Mouse (Mus musculus) ES-E14 (cell line): ENCODE results near the gene Spred2. TPM values are rescaled to one million over a fixed set of nuclear protein-coding genes. Genes with fewer than 3 reads are reported as not detected.

ENCODE experiments used
- DNase-seq: peaks from one replicate; pipeline ENCODE4 v3.0.0-alpha.2; 2013; ENCODE audit warnings: low read depth, low spot score
- H3K27ac ChIP-seq: 2 replicates; pipeline ENCODE4 v1.5.1; 2012; ENCODE audit warnings: low read depth, mild to moderate bottlenecking, low read length, moderate library complexity, mixed read lengths; ENCODE audit not compliant: poor library complexity, insufficient read depth, severe bottlenecking
- H3K36me3 ChIP-seq: 2 replicates; pipeline ENCODE4 v1.6.1; 2012; ENCODE audit warnings: mild to moderate bottlenecking, low read length, moderate library complexity, mixed read lengths; ENCODE audit not compliant: control insufficient read depth, poor library complexity, insufficient read depth, severe bottlenecking
- H3K4me1 ChIP-seq, 2 experiments: fragments of 150-350 bp in 1 of 2; sonication (generic) in 1 of 2; 2 replicates each; pipeline ENCODE4 v1.6.1; 2012; ENCODE audit warnings: low read length in 2 of 2, mild to moderate bottlenecking in 1 of 2, mixed read lengths in 1 of 2; ENCODE audit not compliant: control insufficient read depth in 2 of 2, insufficient read depth in 2 of 2, poor library complexity in 1 of 2
- H3K4me3 ChIP-seq, 2 experiments: fragments of 150-350 bp in 1 of 2; sonication (generic) in 1 of 2; 2 replicates each; pipeline ENCODE4 v1.5.1; 2012; ENCODE audit warnings: low read length in 2 of 2, low read depth in 1 of 2, mild to moderate bottlenecking in 1 of 2, mixed read lengths in 1 of 2; ENCODE audit not compliant: insufficient read depth in 1 of 2, poor library complexity in 1 of 2, severe bottlenecking in 1 of 2
- H3K9ac ChIP-seq: 2 replicates; pipeline ENCODE4 v1.6.1; 2012; ENCODE audit warnings: low read depth, mild to moderate bottlenecking, low read length, mixed read lengths; ENCODE audit not compliant: poor library complexity, insufficient read depth, severe bottlenecking
- H3K9me3 ChIP-seq: fragments of 150-350 bp; sonication (generic); 2 replicates; pipeline ENCODE4 v1.6.1; 2012; ENCODE audit warnings: low read depth, mild to moderate bottlenecking, low read length; ENCODE audit not compliant: control insufficient read depth, insufficient read depth
- CHD2 ChIP-seq: IDR thresholded peaks from 2 replicates; pipeline ENCODE4 v1.6.1; 2014; ENCODE audit warnings: mild to moderate bottlenecking, low read depth, low read length, inconsistent platforms
- HCFC1 ChIP-seq: IDR thresholded peaks from 2 replicates; pipeline ENCODE4 v1.6.1; 2012; ENCODE audit warnings: low read length, inconsistent platforms, borderline replicate concordance; ENCODE audit not compliant: insufficient read depth
- MAFK ChIP-seq: IDR thresholded peaks from 2 replicates; pipeline ENCODE4 v1.6.1; 2014; ENCODE audit warnings: mild to moderate bottlenecking, low read depth, low read length, inconsistent platforms; ENCODE audit not compliant: insufficient read depth
- ZC3H11A ChIP-seq: IDR thresholded peaks from 2 replicates; pipeline ENCODE4 v1.6.1; 2012; ENCODE audit warnings: low read depth, mild to moderate bottlenecking, inconsistent platforms, low read length, borderline replicate concordance
- ZNF384 ChIP-seq: IDR thresholded peaks from 2 replicates; pipeline ENCODE4 v1.6.1; 2012; ENCODE audit warnings: low read depth, low read length, inconsistent platforms
- in situ Hi-C, 2 experiments: fragments of 600-800 bp; cut with MboI; formaldehyde crosslinking; loops; one replicate each; pipeline ENCODE4 v1.15.1; 2025; ENCODE audit warnings: low sequenced_read_pairs in 2 of 2, inconsistent platforms in 1 of 2; ENCODE audit not compliant: unreplicated experiment in 2 of 2
- total RNA-seq: library from RNA; depleted of rRNA; stranded (reverse); fragments of 300-350 nt; gene quantifications from 2 replicates; pipeline ENCODE4 v1.2.3, GENCODE M21; 2012

The Spred2 gene
- total RNA-seq, 1 experiment: 19.4 TPM

DNA sequence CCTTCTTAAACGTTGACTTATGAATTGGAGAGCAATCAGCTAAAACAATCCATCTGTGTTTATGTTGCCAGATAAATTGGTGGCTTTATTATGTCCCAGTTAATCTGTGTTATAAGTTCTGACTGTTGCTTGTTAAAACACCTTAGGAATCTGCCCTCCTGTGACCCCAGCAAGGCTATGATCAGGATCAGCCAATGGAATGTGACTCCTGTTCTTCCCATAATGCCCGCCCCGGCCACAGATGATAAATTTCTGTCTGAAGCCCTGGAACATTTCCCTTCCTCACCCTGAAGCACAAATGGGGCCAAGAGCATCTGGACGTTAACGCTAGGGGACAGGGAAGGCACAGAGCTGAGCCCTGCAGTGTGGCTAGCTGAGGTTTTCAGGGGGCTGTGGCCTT lies 45.4 kb downstream of the Spred2 start:
- Histone ChIP-seq H3K27ac (no peak overlapping the region), H3K36me3 (peaks cover 18% of the 10 kb centered on the region; the same call in 1 of the 2 replicates), H3K4me1 (peaks cover 6 to 22% of the 10 kb centered on the region in 2 experiments; a peak in 3 of 4 replicates), H3K9ac (no peak overlapping the region), H3K9me3 (no peaks in the 10 kb centered on the region), H3K4me3 (no peak overlapping the region)
- no peak for DNase-seq
- in situ Hi-C loops: no loop called here
- no peak for TF ChIP-seq CHD2
- no peak for TF ChIP-seq MAFK

DNA sequence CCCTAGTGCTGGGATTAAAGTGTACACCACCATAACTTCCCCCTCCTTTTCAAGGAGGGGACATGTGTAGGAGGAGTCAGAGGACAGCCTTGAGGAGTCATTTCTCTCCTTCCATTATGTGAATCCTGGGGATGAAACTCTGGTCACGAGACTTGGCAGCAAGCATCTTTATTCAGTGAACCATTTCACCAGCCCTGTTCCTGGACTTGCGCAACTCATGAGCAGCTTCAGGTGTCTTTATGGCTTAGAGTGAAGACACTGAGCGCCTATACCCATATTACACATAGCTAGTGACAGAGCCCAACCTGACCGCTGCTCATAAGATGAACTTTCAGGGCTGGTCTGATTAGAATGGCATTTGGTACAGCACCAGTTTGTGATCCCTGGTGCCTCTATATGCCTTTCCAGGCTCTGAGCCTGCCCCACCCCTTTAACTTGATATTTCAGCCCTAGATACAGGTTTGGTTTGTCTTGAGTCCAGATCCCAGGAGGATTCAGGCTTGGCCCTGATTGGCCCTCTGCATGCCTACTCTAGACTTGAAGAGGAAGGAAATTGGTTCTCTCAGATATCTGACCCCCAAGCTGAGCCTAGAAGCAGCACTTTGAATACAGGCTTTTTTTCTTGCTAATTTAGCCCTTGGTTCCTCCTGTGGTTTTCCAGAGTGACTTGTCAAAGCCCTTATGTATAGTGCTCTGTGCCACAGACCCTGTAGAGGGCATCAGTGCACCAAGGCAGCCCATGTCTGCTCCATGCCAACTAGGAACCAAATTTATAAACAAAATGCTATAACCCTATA lies 48.0 kb downstream of the Spred2 start:
- DNase-seq: no peak
- in situ Hi-C loops: no loop called here
- Histone ChIP-seq H3K4me3 (no peak overlapping the region), H3K9me3 (no peaks in the 10 kb centered on the region), H3K27ac (no peak overlapping the region), H3K36me3 (peaks cover 9% of the 10 kb centered on the region; the same call in 1 of the 2 replicates), H3K9ac (no peak overlapping the region), H3K4me1 (peaks cover 0 to 10% of the 10 kb centered on the region in 2 experiments; a peak in 2 of 4 replicates)
- TF ChIP-seq HCFC1 (no peak), MAFK (no peak), CHD2 (no peak), ZC3H11A (no peak), ZNF384 (no peak)

DNA sequence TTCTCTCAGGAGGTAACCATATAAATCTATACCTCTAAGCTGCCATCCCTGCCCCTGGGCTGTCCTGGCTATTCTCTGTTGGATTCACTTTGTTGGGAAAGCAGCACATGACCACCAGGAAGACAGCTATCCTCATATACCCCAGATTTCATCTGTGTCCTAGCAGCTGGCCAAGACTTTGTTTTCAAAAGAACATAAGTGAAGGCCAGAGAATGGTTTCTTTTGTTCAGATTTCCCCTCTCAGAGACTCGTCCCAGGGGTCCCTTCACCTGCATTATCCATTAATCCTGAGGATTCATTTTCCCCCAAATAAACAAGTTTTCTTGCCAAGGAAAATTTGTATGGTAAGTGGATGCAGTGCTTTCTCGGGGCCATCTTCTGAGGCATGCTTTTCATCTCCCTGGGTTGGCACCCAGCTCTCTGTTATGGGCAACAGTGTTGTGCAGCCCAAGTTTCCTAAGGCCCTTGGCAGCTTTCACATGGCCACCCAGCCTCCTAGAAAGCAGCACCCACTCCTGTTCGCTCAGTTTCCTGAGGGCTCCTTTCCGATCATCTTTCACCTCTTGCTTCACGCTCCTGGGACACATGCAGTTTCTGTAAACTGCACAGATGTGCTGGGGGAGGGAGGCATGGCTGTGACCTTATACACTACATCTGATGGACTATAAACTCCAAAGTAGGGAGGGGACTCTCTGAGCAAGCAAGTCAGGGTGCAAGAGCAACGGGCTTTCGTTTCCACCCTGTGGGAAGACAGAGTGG lies 49.0 kb downstream of the Spred2 start:
- no peak overlapping the region for H3K4me3 ChIP-seq
- no peak overlapping the region for H3K27ac ChIP-seq
- peaks cover 9% of the 10 kb centered on the region; the same call in 1 of the 2 replicates for H3K36me3 ChIP-seq
- no peak overlapping the region for H3K9ac ChIP-seq
- no peak for DNase-seq
- peaks cover 1 to 14% of the 10 kb centered on the region in 2 experiments; a peak in 2 of 4 replicates for H3K4me1 ChIP-seq
- no peak for TF ChIP-seq CHD2
- no peak for TF ChIP-seq MAFK
- TF ChIP-seq ZC3H11A: no peak
- TF ChIP-seq ZNF384: no peak
- TF ChIP-seq HCFC1: no peak
- in situ Hi-C loops: no loop called here
- H3K9me3 ChIP-seq: no peaks in the 10 kb centered on the region

DNA sequence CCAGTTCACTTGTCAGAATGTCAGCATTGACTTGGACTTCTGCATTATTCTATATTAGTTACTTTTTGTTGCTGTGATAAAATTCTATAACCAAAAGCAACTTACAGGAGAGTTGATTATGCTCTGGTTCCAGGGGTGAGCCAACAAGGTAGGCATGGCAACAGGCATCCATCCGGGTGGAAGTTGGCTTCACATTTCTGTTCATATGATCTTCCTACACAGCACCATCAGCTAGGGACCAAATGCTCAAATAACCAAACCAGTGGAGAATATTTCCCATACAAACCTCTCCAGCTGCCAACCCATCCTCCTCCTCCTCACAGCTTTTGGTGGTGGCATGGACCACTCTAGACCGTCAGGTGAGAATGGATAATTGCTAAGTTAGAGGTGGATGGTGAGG lies 51.9 kb downstream of the Spred2 start:
- TF ChIP-seq MAFK (no peak), ZNF384 (no peak), ZC3H11A (no peak), CHD2 (no peak), HCFC1 (no peak)

More for the DNA sequence above, 51.9 kb downstream of the Spred2 start:
- DNase-seq: no peak
- in situ Hi-C loops: no loop called here
- no peaks in the 10 kb centered on the region for H3K9me3 ChIP-seq
- H3K4me1 ChIP-seq: peaks cover 3 to 12% of the 10 kb centered on the region in 2 experiments; a peak in 1 of 4 replicates
- no peak overlapping the region for H3K9ac ChIP-seq
- peaks cover 2% of the 10 kb centered on the region; the same call in 1 of the 2 replicates for H3K36me3 ChIP-seq
- H3K27ac ChIP-seq: no peak overlapping the region
- H3K4me3 ChIP-seq: no peak overlapping the region
